Mouse (Mus musculus) heart, embryonic 12.5 days (tissue): ENCODE data around the gene Cyp2d10. TPM values are rescaled to one million over a fixed set of nuclear protein-coding genes. Genes with fewer than 3 reads are reported as not detected.

Experiments used
- ATAC-seq: fragments of 200-750 bp; cut with Nextera tagmentation; 2 replicates; pipeline ENCODE4 v1.8.0; 2017; ENCODE audit warnings: moderate TSS enrichment, moderate library complexity; ENCODE audit not compliant: insufficient number of reproducible peaks, low FRiP score
- H3K27ac ChIP-seq: fragments of 300-500 bp; sonication (generic); 2 replicates; pipeline ENCODE4 v1.5.1; 2016; ENCODE audit warnings: mild to moderate bottlenecking, moderate library complexity; ENCODE audit not compliant: poor library complexity, severe bottlenecking
- H3K27me3 ChIP-seq: fragments of 300-500 bp; sonication (generic); replicated peaks from 2 replicates; pipeline ENCODE4 v1.6.1; 2016; ENCODE audit warnings: mild to moderate bottlenecking, moderate library complexity
- H3K36me3 ChIP-seq: fragments of 300-500 bp; sonication (generic); 2 replicates; pipeline ENCODE4 v1.6.1; 2016; ENCODE audit warnings: mild to moderate bottlenecking, moderate library complexity
- H3K4me1 ChIP-seq: fragments of 300-500 bp; sonication (generic); replicated peaks from 2 replicates; pipeline ENCODE4 v1.6.1; 2016; ENCODE audit warnings: mild to moderate bottlenecking
- H3K4me2 ChIP-seq: fragments of 300-500 bp; sonication (generic); 2 replicates; pipeline ENCODE4 v1.6.1; 2016; ENCODE audit warnings: mild to moderate bottlenecking, moderate library complexity
- H3K4me3 ChIP-seq: fragments of 300-500 bp; sonication (generic); 2 replicates; pipeline ENCODE4 v1.5.1; 2016; ENCODE audit warnings: mild to moderate bottlenecking
- H3K9ac ChIP-seq: fragments of 300-500 bp; sonication (generic); 2 replicates; pipeline ENCODE4 v1.6.1; 2016; ENCODE audit warnings: mild to moderate bottlenecking, moderate library complexity
- H3K9me3 ChIP-seq: fragments of 300-500 bp; sonication (generic); replicated peaks from 2 replicates; pipeline ENCODE4 v1.6.1; 2016; ENCODE audit warnings: mild to moderate bottlenecking, moderate library complexity
- WGBS: fragments of 180-500 bp; shearing (Covaris S2); methylation state at CpG from one replicate; pipeline ENCODE4 v1.1.7; 2016; 5-methylcytosine and 5-hydroxymethylcytosine counted together
- polyA plus RNA-seq: library from polyadenylated mRNA; unstranded; fragments of >200 nt; fragmentation: Nextera tagmentation; extraction: Ambion mirVana; gene quantifications from 2 replicates; pipeline ENCODE4 v1.2.1, GENCODE M21; 2016

Gene Cyp2d10
- polyA plus RNA-seq, 1 experiment from 2014 or later, result 0.15 TPM

GRCm38 (mm10) chr15:82433621-82434020 is 26.6 kb upstream of the Cyp2d10 start:
- Histone ChIP-seq H3K36me3 (no peaks in the 10 kb centered on the region), H3K4me2 (no peak overlapping the region), H3K9ac (no peak overlapping the region), H3K4me3 (no peak overlapping the region), H3K27ac (no peak overlapping the region), H3K9me3 (peaks cover 17% of the 10 kb centered on the region), H3K27me3 (no peaks in the 10 kb centered on the region), H3K4me1 (no peaks in the 10 kb centered on the region)
- ATAC-seq, result no peak
- WGBS, result 90% methylated on average over 3 of the region's 3 CpGs

- Histone ChIP-seq H3K4me3 (no peak within 1 kb of the TSS), H3K27me3 (no peaks in the 10 kb centered on the region), H3K27ac (no peak within 1 kb of the TSS), H3K4me1 (no peaks in the 10 kb centered on the region), H3K4me2 (no peak within 1 kb of the TSS), H3K9me3 (peaks cover 17% of the 10 kb centered on the region), H3K9ac (no peak within 1 kb of the TSS), H3K36me3 (no peaks in the 10 kb centered on the region)
- no peak for ATAC-seq
Measured at GRCm38 (mm10) chr15:82433137-82433536, 26.1 kb upstream of the Cyp2d10 start, which contains the start of gene Cyp2d9. Gene Cyp2d9 (plus strand): TSS chr15:82433437.

GRCm38 (mm10) chr15:82423471-82423870 is 16.5 kb upstream of the Cyp2d10 start:
- H3K4me2 ChIP-seq, result no peak overlapping the region
- H3K4me1 ChIP-seq, result no peaks in the 10 kb centered on the region
- WGBS, result 73% methylated on average over 3 of the region's 3 CpGs
- no peak overlapping the region for H3K4me3 ChIP-seq
- H3K9me3 ChIP-seq, result peaks cover 3% of the 10 kb centered on the region; the same call in 1 of the 2 replicates
- 0 out of 2 replicates have a peak, but pooled peaks cover 4% of the 10 kb centered on the region for H3K27me3 ChIP-seq
- H3K9ac ChIP-seq, result no peak overlapping the region
- H3K27ac ChIP-seq, result no peak overlapping the region
- no peak for ATAC-seq
- H3K36me3 ChIP-seq, result no peaks in the 10 kb centered on the region

- Histone ChIP-seq H3K9me3 (peaks cover 3% of the 10 kb centered on the region; the same call in 1 of the 2 replicates), H3K36me3 (no peaks in the 10 kb centered on the region), H3K4me3 (no peak overlapping the region), H3K4me1 (no peaks in the 10 kb centered on the region), H3K9ac (no peak overlapping the region), H3K27ac (no peak overlapping the region), H3K4me2 (no peak overlapping the region), H3K27me3 (0 out of 2 replicates have a peak, but pooled peaks cover 4% of the 10 kb centered on the region)
- 73% methylated on average over 4 of the region's 4 CpGs for WGBS
- ATAC-seq, result no peak
Measured at GRCm38 (mm10) chr15:82422935-82423334, 15.9 kb upstream of the Cyp2d10 start.

DNA sequence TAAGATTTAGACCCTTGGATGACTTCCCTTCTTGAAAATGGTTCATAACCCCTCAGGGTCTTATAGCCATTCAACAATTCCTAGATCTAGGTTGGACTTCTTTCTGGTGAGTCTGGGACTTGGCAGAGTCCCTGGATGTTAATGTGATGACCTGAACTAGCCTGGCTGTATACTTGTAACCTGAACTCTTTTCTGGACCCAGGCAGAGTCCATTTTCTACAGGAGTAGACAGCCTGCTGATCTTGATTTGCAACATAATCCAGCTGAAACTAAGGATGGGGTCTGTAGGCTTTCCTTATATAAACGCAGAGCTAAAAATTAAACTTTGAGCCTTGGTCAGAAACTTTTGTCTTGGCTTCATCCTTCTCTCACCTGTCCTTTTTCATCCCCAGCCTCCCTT is 11.6 kb upstream of the Cyp2d10 start:
- Histone ChIP-seq H3K36me3 (no peaks in the 10 kb centered on the region), H3K9me3 (no peaks in the 10 kb centered on the region; the same call in 1 of the 2 replicates), H3K4me1 (peaks cover 7% of the 10 kb centered on the region; the same call in 1 of the 2 replicates), H3K27ac (no peak overlapping the region), H3K4me3 (no peak overlapping the region), H3K9ac (no peak overlapping the region), H3K4me2 (no peak overlapping the region), H3K27me3 (0 out of 2 replicates have a peak, but pooled peaks cover 4% of the 10 kb centered on the region)
- ATAC-seq, result no peak
- 73% methylated on average over 1 of the region's 1 CpGs for WGBS

DNA sequence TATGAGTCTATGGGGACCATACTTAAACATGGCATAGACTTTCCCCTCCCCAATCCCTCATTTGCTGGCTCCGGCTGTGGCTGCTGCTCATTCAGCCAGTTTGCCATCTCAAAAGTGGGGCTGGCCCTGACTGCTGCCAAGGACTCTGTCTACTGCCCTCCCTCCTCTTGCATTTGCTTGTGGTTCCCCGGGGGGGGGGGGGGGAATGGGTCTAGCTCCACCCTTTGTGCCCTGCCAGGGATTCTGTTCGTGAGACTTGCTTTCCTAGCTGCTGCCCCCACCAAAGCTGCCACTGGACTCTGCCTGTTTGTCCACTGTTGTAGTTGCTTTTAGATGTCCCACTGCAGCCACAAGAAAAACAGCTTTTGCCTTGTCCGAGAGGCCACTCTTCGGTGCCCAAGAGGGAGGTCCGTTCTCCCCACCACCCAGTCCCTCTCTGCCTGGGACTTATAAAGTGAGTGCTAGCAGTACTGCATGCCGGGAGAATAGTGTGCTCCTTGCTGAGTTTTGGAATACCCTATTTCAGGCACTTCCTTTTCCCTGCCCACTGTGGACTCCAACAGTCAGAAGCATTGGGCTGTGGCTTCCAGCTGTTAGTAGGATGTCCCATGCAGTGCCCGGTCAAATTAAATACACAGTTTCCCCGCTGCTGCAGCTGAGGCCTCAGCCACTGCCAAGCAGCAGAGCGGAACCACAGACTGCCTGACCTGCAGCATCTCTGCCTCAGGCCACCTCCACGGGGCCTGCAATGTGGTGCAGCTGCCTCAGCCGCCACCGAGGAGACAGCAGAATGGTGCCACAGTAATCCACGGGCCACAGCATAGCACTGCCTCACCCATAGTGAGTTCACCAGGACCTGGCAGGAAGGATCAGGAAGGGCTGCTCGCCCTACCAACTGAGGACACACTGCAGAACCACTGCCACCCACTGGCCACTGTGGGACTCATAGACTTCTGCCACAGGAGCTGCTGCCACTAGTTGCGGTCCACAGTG is 10.1 kb upstream of the Cyp2d10 start:
- Histone ChIP-seq H3K27me3 (0 out of 2 replicates have a peak, but pooled peaks cover 4% of the 10 kb centered on the region), H3K4me1 (peaks cover 7% of the 10 kb centered on the region; the same call in 1 of the 2 replicates), H3K4me3 (no peak overlapping the region), H3K9me3 (no peaks in the 10 kb centered on the region), H3K36me3 (no peaks in the 10 kb centered on the region), H3K9ac (0 out of 2 replicates have a peak overlapping the region, but pooled peaks have one; percentile 1), H3K27ac (no peak overlapping the region), H3K4me2 (peak overlapping the region; percentile 48)
- 32% methylated on average over 16 of the region's 16 CpGs for WGBS
- peak; percentile 78; the same call in 1 of the 2 replicates for ATAC-seq

- H3K9ac ChIP-seq, result no peak overlapping the region
- H3K9me3 ChIP-seq, result no peaks in the 10 kb centered on the region
- no peaks in the 10 kb centered on the region for H3K36me3 ChIP-seq
- H3K27me3 ChIP-seq, result no peaks in the 10 kb centered on the region
- no peaks in the 10 kb centered on the region for H3K4me1 ChIP-seq
- no peak for ATAC-seq
- 72% methylated on average over 4 of the region's 4 CpGs for WGBS
- no peak overlapping the region for H3K27ac ChIP-seq
- no peak overlapping the region for H3K4me3 ChIP-seq
- H3K4me2 ChIP-seq, result no peak overlapping the region
Measured at GRCm38 (mm10) chr15:82407536-82407935, 541 bp upstream of the Cyp2d10 start.

DNA sequence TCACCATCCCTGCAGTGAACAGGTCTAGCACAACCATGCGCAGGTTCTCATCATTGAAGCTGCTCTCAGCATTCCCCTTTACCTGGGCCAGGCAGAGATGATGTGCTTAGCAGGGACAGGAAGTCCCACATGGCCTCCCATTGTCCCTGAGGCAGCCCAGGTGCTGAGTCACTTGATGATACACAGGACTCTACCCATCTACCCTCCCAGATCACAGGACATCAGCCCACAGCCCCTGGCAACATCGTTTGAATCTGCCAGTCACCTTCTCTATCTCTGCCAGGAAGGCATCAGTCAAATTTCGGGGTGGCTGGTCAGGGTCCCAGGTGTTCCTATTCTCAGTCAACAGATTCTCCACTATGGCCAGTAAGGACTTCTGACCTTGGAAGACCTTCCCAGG is 2.8 kb downstream of the Cyp2d10 start:
- no peak for ATAC-seq
- Histone ChIP-seq H3K27me3 (no peaks in the 10 kb centered on the region), H3K27ac (no peak overlapping the region), H3K9me3 (no peaks in the 10 kb centered on the region), H3K4me1 (no peaks in the 10 kb centered on the region), H3K36me3 (no peaks in the 10 kb centered on the region), H3K9ac (no peak overlapping the region), H3K4me3 (no peak overlapping the region), H3K4me2 (no peak overlapping the region)
- WGBS, result 79% methylated on average over 3 of the region's 3 CpGs

GRCm38 (mm10) chr15:82403606-82404005 is 3.4 kb downstream of the Cyp2d10 start:
- no peak overlapping the region for H3K4me2 ChIP-seq
- no peak overlapping the region for H3K27ac ChIP-seq
- H3K36me3 ChIP-seq, result no peaks in the 10 kb centered on the region
- no peaks in the 10 kb centered on the region for H3K9me3 ChIP-seq
- H3K9ac ChIP-seq, result no peak overlapping the region
- WGBS, result 84% methylated on average over 9 of the region's 9 CpGs
- no peaks in the 10 kb centered on the region for H3K4me1 ChIP-seq
- H3K4me3 ChIP-seq, result no peak overlapping the region
- no peak for ATAC-seq
- no peaks in the 10 kb centered on the region for H3K27me3 ChIP-seq

DNA sequence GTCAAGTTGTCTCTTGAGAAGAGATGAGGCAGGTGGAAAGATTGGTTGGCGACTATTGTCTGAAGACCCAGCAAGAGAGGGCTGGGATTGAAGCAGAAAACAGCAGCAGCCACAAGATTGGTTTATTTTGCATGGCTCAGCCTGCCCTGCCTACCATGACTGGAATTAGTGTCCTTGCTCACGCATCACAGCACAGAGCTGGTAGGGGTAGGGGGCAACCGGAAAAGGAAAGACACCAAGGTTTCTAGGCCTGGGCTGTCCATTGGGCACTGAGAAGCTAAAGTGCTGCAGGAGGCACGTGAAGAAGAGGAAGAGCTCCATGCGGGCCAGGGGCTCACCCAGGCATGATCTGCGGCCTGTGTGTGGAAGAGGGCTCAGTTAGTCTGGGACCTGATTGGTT is 4.3 kb downstream of the Cyp2d10 start:
- H3K36me3 ChIP-seq, result no peaks in the 10 kb centered on the region
- H3K9ac ChIP-seq, result no peak overlapping the region
- no peaks in the 10 kb centered on the region for H3K9me3 ChIP-seq
- no peak overlapping the region for H3K4me3 ChIP-seq
- ATAC-seq, result no peak
- H3K4me2 ChIP-seq, result no peak overlapping the region
- no peaks in the 10 kb centered on the region for H3K4me1 ChIP-seq
- H3K27ac ChIP-seq, result no peak overlapping the region
- 72% methylated on average over 6 of the region's 6 CpGs for WGBS
- H3K27me3 ChIP-seq, result no peaks in the 10 kb centered on the region

- H3K4me2 ChIP-seq, result no peak overlapping the region
Measured at GRCm38 (mm10) chr15:82402106-82402505, 4.9 kb downstream of the Cyp2d10 start.

More at GRCm38 (mm10) chr15:82402106-82402505, 4.9 kb downstream of the Cyp2d10 start:
- H3K27me3 ChIP-seq, result no peaks in the 10 kb centered on the region
- H3K4me1 ChIP-seq, result no peaks in the 10 kb centered on the region
- H3K9ac ChIP-seq, result no peak overlapping the region
- H3K9me3 ChIP-seq, result no peaks in the 10 kb centered on the region
- no peak overlapping the region for H3K4me3 ChIP-seq
- H3K36me3 ChIP-seq, result no peaks in the 10 kb centered on the region
- H3K27ac ChIP-seq, result no peak overlapping the region
- ATAC-seq, result no peak
